Mouse (Mus musculus): Measurements from ENCODE around the gene Tmem231. TPM values are rescaled to one million over a fixed set of nuclear protein-coding genes. Genes with fewer than 3 reads are reported as not detected.

Tmem231 gene
- total and polyA plus RNA-seq, 2 experiments from 2014 or later, result 1.2 to 1.6 TPM

GRCm38 (mm10) chr8:111905500-111906121 lies 28.1 kb downstream of the Tmem231 start:
- H3K4me2 ChIP-seq (ENCODE audit: low read depth, low read length), result no peak overlapping the region
- ATAC-seq (ENCODE audit: insufficient read depth, low read depth) (no peak; the same call in 1 of the 2 replicates), DNase-seq (ENCODE audit: low spot score) (no peak)
- H3K9ac ChIP-seq (replicated peaks; ENCODE audit: low read depth, low read length), result no peak overlapping the region
- no peak overlapping the region for H3K4me3 ChIP-seq (ENCODE audit: low read depth, low read length)
- WGBS, result 39% methylated on average over 8 of the region's 8 CpGs
- no peaks in the 10 kb centered on the region for H3K9me3 ChIP-seq (replicated peaks; ENCODE audit: control insufficient read depth, low read length)
- H3K27me3 ChIP-seq (ENCODE audit: control insufficient read depth, insufficient read depth, low read length), result peaks cover 18% of the 10 kb centered on the region
- no peak for TF ChIP-seq CTCF (IDR thresholded peaks at IDR 0.05; ENCODE audit: low read depth)
- no peak for TF ChIP-seq EP300 (IDR thresholded peaks at IDR 0.05; ENCODE audit: low read depth)
- no peak overlapping the region for H3K27ac ChIP-seq (ENCODE audit: low read depth)
- no peaks in the 10 kb centered on the region for H3K36me3 ChIP-seq (replicated peaks; ENCODE audit: control insufficient read depth, insufficient read depth, low read length)
- H3K4me1 ChIP-seq (ENCODE audit: control insufficient read depth, insufficient read depth), result no peaks in the 10 kb centered on the region

DNA sequence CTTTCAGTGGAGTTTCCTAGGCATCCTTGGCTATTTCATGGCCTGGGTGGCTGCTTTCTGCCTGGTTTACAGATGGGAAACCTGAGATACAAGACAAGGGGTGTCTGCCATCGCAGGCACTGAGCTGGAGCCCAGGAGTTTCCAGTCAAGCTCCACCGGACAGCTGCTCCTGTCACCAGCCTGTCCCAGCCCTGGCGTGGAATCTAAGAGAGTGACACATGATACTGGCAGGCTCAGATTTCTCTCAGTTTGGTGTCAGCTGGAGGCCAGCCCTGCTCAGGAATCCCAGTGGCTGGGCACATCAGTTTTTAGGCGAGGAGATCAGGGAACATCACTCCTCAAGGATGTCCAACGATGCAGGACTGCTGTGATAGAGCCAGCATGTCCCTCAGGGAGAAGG lies 31.6 kb downstream of the Tmem231 start:
- WGBS, result 14% methylated on average over 5 of the region's 5 CpGs
- no peak overlapping the region for H3K4me2 ChIP-seq (ENCODE audit: low read depth, low read length)
- DNase-seq (ENCODE audit: low spot score), result no peak
- H3K27me3 ChIP-seq (ENCODE audit: control insufficient read depth, insufficient read depth, low read length), result no peaks in the 10 kb centered on the region
- ATAC-seq (ENCODE audit: insufficient read depth, low read depth), result no peak
- no peak overlapping the region for H3K27ac ChIP-seq (ENCODE audit: low read depth)
- H3K9me3 ChIP-seq (replicated peaks; ENCODE audit: control insufficient read depth, low read length), result no peaks in the 10 kb centered on the region
- H3K4me3 ChIP-seq (ENCODE audit: low read depth, low read length), result no peak overlapping the region
- no peaks in the 10 kb centered on the region for H3K4me1 ChIP-seq (ENCODE audit: control insufficient read depth, insufficient read depth)
- TF ChIP-seq EP300 (IDR thresholded peaks at IDR 0.05; ENCODE audit: low read depth), result no peak
- TF ChIP-seq CTCF (IDR thresholded peaks at IDR 0.05; ENCODE audit: low read depth), result no peak
- H3K36me3 ChIP-seq (replicated peaks; ENCODE audit: control insufficient read depth, insufficient read depth, low read length), result no peaks in the 10 kb centered on the region
- H3K9ac ChIP-seq (replicated peaks; ENCODE audit: low read depth, low read length), result no peak overlapping the region

GRCm38 (mm10) chr8:111898586-111898985 lies 35.1 kb downstream of the Tmem231 start:
- ATAC-seq (ENCODE audit: insufficient read depth, low read depth), result no peak
- no peak for DNase-seq (ENCODE audit: low spot score)
- Histone ChIP-seq H3K27me3 (ENCODE audit: control insufficient read depth, insufficient read depth, low read length) (no peaks in the 10 kb centered on the region), H3K9me3 (replicated peaks; ENCODE audit: control insufficient read depth, low read length) (0 out of 2 replicates have a peak, but pooled peaks cover 3% of the 10 kb centered on the region), H3K4me1 (ENCODE audit: control insufficient read depth, insufficient read depth) (no peaks in the 10 kb centered on the region), H3K4me2 (ENCODE audit: low read depth, low read length) (no peak overlapping the region), H3K9ac (replicated peaks; ENCODE audit: low read depth, low read length) (no peak overlapping the region), H3K36me3 (replicated peaks; ENCODE audit: control insufficient read depth, insufficient read depth, low read length) (no peaks in the 10 kb centered on the region), H3K27ac (ENCODE audit: low read depth) (no peak overlapping the region), H3K4me3 (ENCODE audit: low read depth, low read length) (no peak overlapping the region)
- WGBS, result 30% methylated on average over 10 of the region's 10 CpGs
- TF ChIP-seq CTCF (IDR thresholded peaks at IDR 0.05; ENCODE audit: low read depth) (no peak), EP300 (IDR thresholded peaks at IDR 0.05; ENCODE audit: low read depth) (no peak)

- Histone ChIP-seq H3K9me3 (replicated peaks; ENCODE audit: control insufficient read depth, low read length) (0 out of 2 replicates have a peak, but pooled peaks cover 3% of the 10 kb centered on the region), H3K4me3 (ENCODE audit: low read depth, low read length) (no peak overlapping the region), H3K36me3 (replicated peaks; ENCODE audit: control insufficient read depth, insufficient read depth, low read length) (no peaks in the 10 kb centered on the region), H3K9ac (replicated peaks; ENCODE audit: low read depth, low read length) (no peak overlapping the region), H3K27me3 (ENCODE audit: control insufficient read depth, insufficient read depth, low read length) (peaks cover 15% of the 10 kb centered on the region), H3K27ac (ENCODE audit: low read depth) (no peak overlapping the region), H3K4me1 (ENCODE audit: control insufficient read depth, insufficient read depth) (no peaks in the 10 kb centered on the region; the same call in 1 of the 2 replicates), H3K4me2 (ENCODE audit: low read depth, low read length) (no peak overlapping the region)
- no peak for ATAC-seq (ENCODE audit: insufficient read depth, low read depth)
- 85% methylated on average over 7 of the region's 7 CpGs for WGBS
- no peak; the same call in 1 of the 2 replicates for TF ChIP-seq CTCF (IDR thresholded peaks at IDR 0.05; ENCODE audit: low read depth)
- no peak for TF ChIP-seq EP300 (IDR thresholded peaks at IDR 0.05; ENCODE audit: low read depth)
- no peak for DNase-seq (ENCODE audit: low spot score)
Observed at GRCm38 (mm10) chr8:111894955-111895354, 38.7 kb downstream of the Tmem231 start.

DNA sequence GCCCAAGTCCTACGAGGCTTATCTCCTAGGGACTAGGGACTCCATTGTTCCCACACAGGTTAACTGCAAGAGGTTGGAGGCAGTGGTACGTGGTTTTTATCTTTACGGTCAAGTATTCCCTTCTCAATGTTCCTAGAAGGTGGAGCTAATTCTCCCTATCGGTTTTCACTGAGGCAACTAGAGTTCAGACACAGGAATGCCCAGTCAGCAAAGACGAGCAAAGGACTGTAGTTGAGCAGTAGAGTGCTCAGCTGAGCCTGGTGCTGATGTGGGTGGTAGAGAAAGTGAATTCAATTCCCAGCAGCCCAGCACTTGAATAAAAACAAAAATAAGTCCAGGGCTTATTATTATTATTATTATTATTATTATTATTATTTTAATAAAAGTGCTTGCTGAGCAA lies 41.1 kb downstream of the Tmem231 start:
- WGBS, result 35% methylated on average over 5 of the region's 5 CpGs

More for the DNA sequence above, 41.1 kb downstream of the Tmem231 start:
- 0 out of 2 replicates have a peak, but pooled peaks cover 3% of the 10 kb centered on the region for H3K9me3 ChIP-seq (replicated peaks; ENCODE audit: control insufficient read depth, low read length)
- no peak overlapping the region for H3K27ac ChIP-seq (ENCODE audit: low read depth)
- no peak overlapping the region for H3K4me3 ChIP-seq (ENCODE audit: low read depth, low read length)
- H3K4me2 ChIP-seq (ENCODE audit: low read depth, low read length), result no peak overlapping the region
- no peak for ATAC-seq (ENCODE audit: insufficient read depth, low read depth)
- no peak for DNase-seq (ENCODE audit: low spot score)
- H3K36me3 ChIP-seq (replicated peaks; ENCODE audit: control insufficient read depth, insufficient read depth, low read length), result no peaks in the 10 kb centered on the region
- no peak overlapping the region for H3K9ac ChIP-seq (replicated peaks; ENCODE audit: low read depth, low read length)
- no peak for TF ChIP-seq CTCF (IDR thresholded peaks at IDR 0.05; ENCODE audit: low read depth)
- TF ChIP-seq EP300 (IDR thresholded peaks at IDR 0.05; ENCODE audit: low read depth), result no peak
- peaks cover 26% of the 10 kb centered on the region for H3K27me3 ChIP-seq (ENCODE audit: control insufficient read depth, insufficient read depth, low read length)
- H3K4me1 ChIP-seq (ENCODE audit: control insufficient read depth, insufficient read depth), result no peaks in the 10 kb centered on the region; the same call in 1 of the 2 replicates

Data from heart, postnatal 0 days (tissue).